Comparison of ENCODE assay signal across 9 mouse cellular contexts in genomic region chr2:93180077-93180844, GRCm38 (mm10). TPM values are rescaled to one million over a fixed set of nuclear protein-coding genes. Genes with fewer than 3 reads are reported as not detected.
DNase-seq lines count a peak whose midpoint lies in the region; ATAC-seq and TF ChIP-seq lines count a peak whose summit lies in the region.
"Had no signal": no experiment of that assay in that cellular context is flagged by ENCODE, and none has a peak within 500 bp of the region (broad histone marks: within the 10 kb centered on the region; RNA-seq: fewer than 3 reads in every experiment).

No protein-coding gene starts in this region.

- peak; percentile 5; the same call in 1 of the 2 replicates for ATAC-seq in forebrain, embryonic 16.5 days
- no peak for ATAC-seq in kidney, postnatal 0 days (replicated peaks; ENCODE audit: low FRiP score, low read depth)
- 0 out of 2 replicates have a peak, but pooled peaks have one; percentile 22 for ATAC-seq in megakaryocyte progenitor cell, adult 5-6 weeks (replicated peaks; ENCODE audit: poor library complexity)

- H3K4me2 ChIP-seq in forebrain, embryonic 16.5 days (ENCODE audit: low read length), result peak overlapping the region; percentile 64
- H3K4me2 ChIP-seq in kidney, postnatal 0 days (ENCODE audit: low read length), result peak overlapping the region; percentile 54

- H3K9me3 ChIP-seq in forebrain, embryonic 16.5 days (ENCODE audit: control insufficient read depth, low read length), result no peaks in the 10 kb centered on the region
- no peaks in the 10 kb centered on the region for H3K9me3 ChIP-seq in kidney, postnatal 0 days (replicated peaks; ENCODE audit: low read length)

- 2% methylated on average over 41 of the region's 41 CpGs for WGBS in forebrain, embryonic 16.5 days
- 4% methylated on average over 35 of the region's 41 CpGs for WGBS in kidney, postnatal 0 days
- WGBS in small intestine, adult 2 months, result 4% methylated on average over 41 of the region's 41 CpGs

- no peaks in the 10 kb centered on the region for H3K27me3 ChIP-seq in forebrain, embryonic 16.5 days (replicated peaks; ENCODE audit: control insufficient read depth, insufficient read depth, low read length)
- H3K27me3 ChIP-seq in kidney, postnatal 0 days (ENCODE audit: insufficient read depth, low read length), result peaks cover 9% of the 10 kb centered on the region
- peaks cover 3% of the 10 kb centered on the region; the same call in 1 of the 2 replicates for H3K27me3 ChIP-seq in small intestine, adult 2 months (ENCODE audit: control insufficient read depth, insufficient read depth, low read length)

- TF ChIP-seq POLR2A in brain, embryonic 14.5 days (IDR thresholded peaks at IDR 0.05; ENCODE audit: borderline replicate concordance, extremely low read depth, insufficient read depth, insufficient read length, poor library complexity, severe bottlenecking), result peak; percentile 29; the same call in 1 of the 2 replicates
- TF ChIP-seq POLR2A in small intestine, adult 2 months (IDR thresholded peaks at IDR 0.05; ENCODE audit: low read depth, low read length), result no peak

- DNase-seq in left cerebral cortex, adult 2 months (ENCODE audit: extremely low spot score in 1 of 2, low spot score in 2 of 2), result peak; percentile 75 to 78
- DNase-seq in left cerebral cortex, adult 11 months (ENCODE audit: low spot score), result no peak
- DNase-seq in brain, embryonic 14.5 days (ENCODE audit: low read depth), result peak; percentile 76
- DNase-seq in kidney, postnatal 0 days (ENCODE audit: low spot score), result peak; percentile 47
- no peak for DNase-seq in gastrocnemius, postnatal 10 days

- H3K4me1 ChIP-seq in forebrain, embryonic 16.5 days (replicated peaks; ENCODE audit: control insufficient read depth, insufficient read depth, low read length), result peaks cover 39% of the 10 kb centered on the region
- H3K4me1 ChIP-seq in kidney, postnatal 0 days (replicated peaks; ENCODE audit: insufficient read depth, low read length), result 0 out of 2 replicates have a peak, but pooled peaks cover 13% of the 10 kb centered on the region
- H3K4me1 ChIP-seq in small intestine, adult 2 months (ENCODE audit: control insufficient read depth, insufficient read depth, insufficient read length, low read length), result peaks cover 11% of the 10 kb centered on the region

- peak overlapping the region; percentile 31 for H3K4me3 ChIP-seq in left cerebral cortex, adult 2 months
- H3K4me3 ChIP-seq in forebrain, embryonic 16.5 days (replicated peaks; ENCODE audit: low read length), result peak overlapping the region; percentile 37
- H3K4me3 ChIP-seq in kidney, postnatal 0 days (replicated peaks; ENCODE audit: low read depth, low read length), result 0 out of 2 replicates have a peak overlapping the region, but pooled peaks have one; percentile 13
- H3K4me3 ChIP-seq in small intestine, adult 2 months (ENCODE audit: low read depth, low read length), result peak overlapping the region; percentile 33

- no peaks in the 10 kb centered on the region for H3K36me3 ChIP-seq in forebrain, embryonic 16.5 days (ENCODE audit: control insufficient read depth, insufficient read depth)
- H3K36me3 ChIP-seq in kidney, postnatal 0 days (ENCODE audit: insufficient read depth, low read length), result no peaks in the 10 kb centered on the region
- no peaks in the 10 kb centered on the region for H3K36me3 ChIP-seq in small intestine, adult 2 months (ENCODE audit: control insufficient read depth, insufficient read depth, low read length)

- peak overlapping the region; percentile 89 for H3K27ac ChIP-seq in left cerebral cortex, adult 2 months
- peak overlapping the region; percentile 48 for H3K27ac ChIP-seq in forebrain, embryonic 16.5 days (ENCODE audit: low read length)
- no peak overlapping the region for H3K27ac ChIP-seq in kidney, postnatal 0 days
- H3K27ac ChIP-seq in small intestine, adult 2 months (ENCODE audit: insufficient read depth, low read depth, low read length), result 0 out of 2 replicates have a peak overlapping the region, but pooled peaks have one; percentile 11
- H3K27ac ChIP-seq: liver, embryonic 14.5 days had no signal

- peak overlapping the region; percentile 80 for H3K9ac ChIP-seq in forebrain, embryonic 16.5 days (replicated peaks; ENCODE audit: low read depth, low read length)
- peak overlapping the region; percentile 28; the same call in 1 of the 2 replicates for H3K9ac ChIP-seq in kidney, postnatal 0 days (ENCODE audit: low read depth, low read length)
- H3K9ac ChIP-seq: liver, embryonic 14.5 days had no signal

- intact Hi-C loops in left cerebral cortex, adult 2 months (cut with DNase I), result no loop called here

- TF ChIP-seq CTCF in left cerebral cortex, adult 2 months (IDR thresholded peaks at IDR 0.05), result no peak
- TF ChIP-seq CTCF in brain, embryonic 14.5 days (IDR thresholded peaks at IDR 0.05; ENCODE audit: borderline replicate concordance, extremely low read depth, insufficient read depth, insufficient read length), result no peak
- no peak for TF ChIP-seq CTCF in kidney, postnatal 0 days (IDR thresholded peaks at IDR 0.05; ENCODE audit: low read depth)
- no peak for TF ChIP-seq CTCF in small intestine, adult 2 months (IDR thresholded peaks at IDR 0.05; ENCODE audit: extremely low read depth, insufficient read length, insufficient replicate concordance, low read depth, low read length)

RNA-seq across cellular contexts. Expression of gene Trp53i11, which starts 7.1 kb away (rescaled TPM):
- total RNA-seq in left cerebral cortex, adult 2 months (2021), result 100 to 1,000 TPM; 111 to 112 TPM
- polyA plus RNA-seq in brain, embryonic 14.5 days (2012; rRNA removed), result 145 and 192 TPM in 2 replicates
- 107 and 110 TPM in 2 replicates for polyA plus RNA-seq in forebrain, embryonic 16.5 days (2015; fragmentation: Nextera tagmentation; extraction: Ambion mirVana)
- polyA plus RNA-seq in kidney, postnatal 0 days (2015; fragmentation: Nextera tagmentation; extraction: Ambion mirVana), result 24.9 and 28.3 TPM in 2 replicates
- total RNA-seq in megakaryocyte progenitor cell, adult 5-6 weeks (2015), result 2.2 and 2.4 TPM in 2 replicates
- total RNA-seq in megakaryocyte progenitor cell, adult 5-6 weeks (2017), result 1.00 and 1.8 TPM in 2 replicates
- 30.8 and 47.0 TPM in 2 replicates for polyA plus RNA-seq in small intestine, adult 2 months (2012; rRNA removed)
- 10 to 100 TPM; 37.0 to 38.3 TPM for total RNA-seq in gastrocnemius, postnatal 10 days (2021)

Comparison
In these comparisons a context has a peak if more than half of its experiments do, and no peak if none do; other contexts are left out.
1. DNase-seq: peak in left cerebral cortex, adult 2 months (2 of 2), brain, embryonic 14.5 days (single experiment) and kidney, postnatal 0 days (single experiment); none in left cerebral cortex, adult 11 months (single experiment) and gastrocnemius, postnatal 10 days (single experiment).
2. Peak in every context shown above with its lines, with median percentiles within 50 percentile points of each other: H3K4me3 ChIP-seq.